Mouse (Mus musculus) CH12.LX (cell line): Measurements from ENCODE around the gene Arhgef12. TPM values are rescaled to one million over a fixed set of nuclear protein-coding genes. Genes with fewer than 3 reads are reported as not detected.
A peak's percentile ranks its signal among the peaks of the same experiment; 100 is the strongest.

Experiments used
- DNase-seq: peaks from one replicate; pipeline ENCODE4 v3.0.0-alpha.2; 2013; ENCODE audit errors: extremely low read depth
- H3K27ac ChIP-seq: 2 replicates; pipeline ENCODE4 v1.5.1; 2012; ENCODE audit warnings: low read depth, mild to moderate bottlenecking, control low read depth, moderate library complexity; ENCODE audit not compliant: insufficient read depth
- H3K27me3 ChIP-seq: replicated peaks from 2 replicates; pipeline ENCODE3; 2012; ENCODE audit warnings: inconsistent platforms
- H3K36me3 ChIP-seq, 2 experiments: replicated peaks in 1 of 2; 2 replicates each; pipeline versions ENCODE3 to v1.6.1; 2012; ENCODE audit warnings: inconsistent platforms in 1 of 2, low read length in 1 of 2, mild to moderate bottlenecking in 1 of 2, mixed read lengths in 1 of 2, moderate library complexity in 1 of 2; ENCODE audit not compliant: control insufficient read depth in 1 of 2, insufficient read depth in 1 of 2
- H3K4me1 ChIP-seq, 2 experiments: 2 replicates each; pipeline ENCODE4 v1.6.1; 2012; ENCODE audit warnings: inconsistent platforms in 1 of 2, moderate library complexity in 1 of 2; ENCODE audit not compliant: insufficient read depth in 2 of 2, control insufficient read depth in 1 of 2
- H3K4me2 ChIP-seq: 2 replicates; pipeline ENCODE4 v1.6.1; 2012; ENCODE audit warnings: low read depth, mild to moderate bottlenecking, control low read depth; ENCODE audit not compliant: poor library complexity, insufficient read depth, severe bottlenecking
- H3K4me3 ChIP-seq, 3 experiments: fragments of 150-350 bp in 1 of 3; sonication (generic) in 1 of 3; replicated peaks in 1 of 3; 2 replicates each; pipeline versions ENCODE3 to v1.5.1; 2011 to 2012; ENCODE audit warnings: low read depth in 2 of 3, low read length in 2 of 3, mild to moderate bottlenecking in 2 of 3, moderate library complexity in 2 of 3, control low read depth in 1 of 3, improper control_type of control experiment in 1 of 3, inconsistent platforms in 1 of 3, mixed read lengths in 1 of 3; ENCODE audit not compliant: poor library complexity in 1 of 3
- H3K79me2 ChIP-seq: replicated peaks from 2 replicates; pipeline ENCODE4 v1.6.1; 2012; ENCODE audit warnings: mild to moderate bottlenecking, moderate library complexity; ENCODE audit not compliant: control insufficient read depth, poor library complexity, insufficient read depth, severe bottlenecking; ENCODE audit errors: extremely low read depth
- H3K9ac ChIP-seq: 2 replicates; pipeline ENCODE4 v1.6.1; 2012; ENCODE audit warnings: low read depth, mild to moderate bottlenecking, control low read depth, moderate library complexity; ENCODE audit not compliant: insufficient read depth
- H3K9me3 ChIP-seq: replicated peaks from 2 replicates; pipeline ENCODE3; 2012; ENCODE audit warnings: low read length, inconsistent platforms, mixed read lengths
- BHLHE40 ChIP-seq: IDR thresholded peaks from 2 replicates; pipeline ENCODE4 v1.6.1; 2011; ENCODE audit warnings: mild to moderate bottlenecking, low read depth, low read length, improper control_type of control experiment
- CHD1 ChIP-seq: IDR thresholded peaks from 2 replicates; pipeline ENCODE4 v1.6.1; 2012; ENCODE audit warnings: low read depth, low read length, improper control_type of control experiment, inconsistent platforms
- CTCF ChIP-seq, 2 experiments: IDR thresholded peaks in 1 of 2; conservative IDR thresholded peaks in 1 of 2; 2 replicates each; pipeline ENCODE4 v1.5.1; 2011 to 2012; ENCODE audit warnings: low read depth in 2 of 2, low read length in 2 of 2, improper control_type of control experiment in 1 of 2, inconsistent platforms in 1 of 2, mild to moderate bottlenecking in 1 of 2, moderate library complexity in 1 of 2
- GABPA ChIP-seq: IDR thresholded peaks from 2 replicates; pipeline ENCODE4 v1.6.1; 2012; ENCODE audit warnings: low read depth, low read length, improper control_type of control experiment, inconsistent platforms; ENCODE audit not compliant: insufficient replicate concordance
- HCFC1 ChIP-seq: IDR thresholded peaks from 2 replicates; pipeline ENCODE4 v1.6.1; 2012; ENCODE audit warnings: low read depth, mild to moderate bottlenecking, inconsistent platforms, low read length, improper control_type of control experiment
- MAFK ChIP-seq: IDR thresholded peaks from 2 replicates; pipeline ENCODE4 v1.6.1; 2011; ENCODE audit warnings: low read length, improper control_type of control experiment; ENCODE audit not compliant: insufficient replicate concordance
- MAZ ChIP-seq: IDR thresholded peaks from 2 replicates; pipeline ENCODE4 v1.6.1; 2012; ENCODE audit warnings: low read depth, mild to moderate bottlenecking, inconsistent platforms, low read length, improper control_type of control experiment, moderate library complexity
- MEF2A ChIP-seq: IDR thresholded peaks from 2 replicates; pipeline ENCODE4 v1.6.1; 2014; ENCODE audit warnings: low read depth, mild to moderate bottlenecking, inconsistent platforms, low read length, improper control_type of control experiment, borderline replicate concordance
- NELFE ChIP-seq: IDR thresholded peaks from 2 replicates; pipeline ENCODE4 v1.6.1; 2011; ENCODE audit warnings: low read depth, low read length, improper control_type of control experiment
- NRF1 ChIP-seq: IDR thresholded peaks from 2 replicates; pipeline ENCODE4 v1.6.1; 2014; ENCODE audit warnings: low read depth, mild to moderate bottlenecking, inconsistent platforms, low read length, improper control_type of control experiment, moderate library complexity
- PAX5 ChIP-seq: IDR thresholded peaks from 2 replicates; pipeline ENCODE4 v1.6.1; 2012; ENCODE audit warnings: low read length, inconsistent platforms, mixed read lengths
- POLR2A ChIP-seq: IDR thresholded peaks from 2 replicates; pipeline ENCODE4 v1.6.1; 2011; ENCODE audit warnings: low read depth, mild to moderate bottlenecking, improper control_type of control experiment, low read length
- TCF12 ChIP-seq: IDR thresholded peaks from 2 replicates; pipeline ENCODE4 v1.6.1; 2014; ENCODE audit warnings: low read depth, mild to moderate bottlenecking, inconsistent platforms, low read length, improper control_type of control experiment
- USF1 ChIP-seq: IDR thresholded peaks from 2 replicates; pipeline ENCODE4 v1.6.1; 2014; ENCODE audit warnings: low read depth, mild to moderate bottlenecking, inconsistent platforms, low read length, improper control_type of control experiment
- USF2 ChIP-seq: conservative IDR thresholded peaks from 2 replicates; pipeline ENCODE4 v1.6.1; 2011; ENCODE audit warnings: low read depth, low read length, improper control_type of control experiment
- ZMIZ1 ChIP-seq: IDR thresholded peaks from 2 replicates; pipeline ENCODE4 v1.6.1; 2012; ENCODE audit warnings: low read depth, mild to moderate bottlenecking, inconsistent platforms, low read length, improper control_type of control experiment
- ZNF384 ChIP-seq: IDR thresholded peaks from 2 replicates; pipeline ENCODE4 v1.6.1; 2012; ENCODE audit warnings: low read depth, low read length, improper control_type of control experiment, inconsistent platforms
- dilution Hi-C: fragments of 300-500 bp; cut with MboI; formaldehyde crosslinking; loops from 2 replicates; pipeline ENCODE4 v1.14.3; 2020; ENCODE audit warnings: low sequenced_read_pairs; ENCODE audit not compliant: extremely low pct_unique_long_range_greater_than_20kb, extremely low pct_ligation_motif_present
- in situ Hi-C: fragments of 300-500 bp; cut with MboI; formaldehyde crosslinking; loops from 3 replicates; pipeline ENCODE4 v1.14.3; 2019; ENCODE audit warnings: low sequenced_read_pairs, low pct_ligation_motif_present, low pct_unique_long_range_greater_than_20kb, mixed read lengths
- polyA plus RNA-seq: library from polyadenylated mRNA; unstranded; fragments of >175 nt; gene quantifications from 2 replicates; pipeline ENCODE4 v1.2.1, GENCODE M21; 2012; ENCODE audit warnings: low read depth; ENCODE audit not compliant: insufficient read length
- total RNA-seq, 2 experiments: library from RNA; depleted of rRNA; stranded (reverse); fragments of 300-350 nt in 1 of 2; fragments of >200 nt in 1 of 2; gene quantifications; 2 replicates each; pipeline ENCODE4 v1.2.3; 2012 to 2014

The Arhgef12 gene
- total and polyA plus RNA-seq, 3 experiments = 4.9 to 9.4 (median 8.7) TPM

DNA sequence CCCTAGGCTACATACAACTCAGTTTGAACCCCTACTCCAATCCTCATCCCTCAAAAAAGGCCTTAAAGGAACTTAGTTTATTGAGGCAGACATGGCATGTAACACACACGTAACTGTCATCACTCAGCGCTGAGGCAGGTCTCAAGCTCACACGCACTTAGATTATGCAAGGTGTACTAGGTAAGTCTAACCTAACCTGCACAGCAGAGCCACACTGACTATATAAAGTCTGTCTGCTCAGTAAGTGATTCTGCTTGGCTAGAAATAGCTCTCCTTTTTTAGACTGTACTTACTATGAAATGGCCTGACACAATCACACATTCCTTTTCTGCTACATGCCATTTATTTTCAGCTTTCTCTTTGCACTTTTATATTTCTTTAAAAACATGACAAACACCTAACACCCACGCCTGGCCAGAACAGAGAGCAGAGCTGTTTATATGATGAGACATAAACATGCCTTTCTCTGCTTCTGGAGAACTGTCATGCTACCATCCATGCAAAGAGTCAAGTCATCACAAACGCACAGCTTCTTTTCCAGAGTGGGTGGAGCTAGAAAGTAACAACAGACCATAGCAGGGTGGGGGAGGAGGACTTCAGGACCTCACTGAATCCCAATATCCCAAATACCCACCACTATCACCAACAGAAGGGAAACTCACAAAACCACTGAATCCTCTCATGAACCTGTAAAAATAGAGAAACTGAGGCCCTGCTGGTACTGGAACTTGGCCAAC lies 85.4 kb downstream of the Arhgef12 start:
- Histone ChIP-seq H3K4me2 (no peak overlapping the region), H3K27ac (no peak overlapping the region), H3K27me3 (no peaks in the 10 kb centered on the region), H3K4me1 (no peaks in the 10 kb centered on the region), H3K9ac (no peak overlapping the region), H3K36me3 (peaks cover 6 to 35% of the 10 kb centered on the region in 2 experiments), H3K79me2 (no peaks in the 10 kb centered on the region)
- dilution Hi-C loops = no loop called here
- TF ChIP-seq POLR2A = no peak
- TF ChIP-seq USF1 = no peak
- TF ChIP-seq, all 38 proteins: peak for 0
- no peaks in the 10 kb centered on the region for H3K9me3 ChIP-seq
- no peak overlapping the region for H3K4me3 ChIP-seq
- in situ Hi-C loops = no loop called here
- no peak for DNase-seq

DNA sequence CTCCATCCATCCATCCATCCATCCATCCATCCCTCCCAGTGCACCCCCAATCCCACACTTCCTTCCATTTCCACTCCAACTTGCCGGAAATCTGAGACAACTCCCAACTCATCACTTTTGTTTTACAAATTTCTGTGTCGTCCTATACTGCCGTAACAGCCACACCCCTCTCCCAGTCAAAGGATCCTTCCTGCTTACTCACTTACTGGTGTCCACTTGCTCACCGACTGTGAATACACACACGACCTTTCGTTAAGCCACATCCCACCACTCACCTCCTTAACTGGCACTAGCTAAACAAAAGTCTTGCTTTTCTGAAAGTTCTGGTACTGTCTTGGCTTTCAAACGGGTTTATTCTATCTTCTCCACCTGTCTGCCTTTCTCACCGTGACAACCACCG lies 87.4 kb downstream of the Arhgef12 start:
- in situ Hi-C loops = no loop called here
- TF ChIP-seq NRF1 (no peak), MEF2A (no peak), MAZ (no peak), CHD1 (no peak), USF2 (no peak), CTCF (conservative IDR thresholded peaks at IDR 0.05 in 1 of 2, IDR thresholded peaks at IDR 0.05 in 1 of 2; ENCODE audit: low read depth in 2 of 2, low read length in 2 of 2) (no peak), NELFE (no peak), PAX5 (no peak), ZMIZ1 (no peak), BHLHE40 (no peak)
- TF ChIP-seq, all 38 proteins: peak for 0
- no peak for DNase-seq

DNA sequence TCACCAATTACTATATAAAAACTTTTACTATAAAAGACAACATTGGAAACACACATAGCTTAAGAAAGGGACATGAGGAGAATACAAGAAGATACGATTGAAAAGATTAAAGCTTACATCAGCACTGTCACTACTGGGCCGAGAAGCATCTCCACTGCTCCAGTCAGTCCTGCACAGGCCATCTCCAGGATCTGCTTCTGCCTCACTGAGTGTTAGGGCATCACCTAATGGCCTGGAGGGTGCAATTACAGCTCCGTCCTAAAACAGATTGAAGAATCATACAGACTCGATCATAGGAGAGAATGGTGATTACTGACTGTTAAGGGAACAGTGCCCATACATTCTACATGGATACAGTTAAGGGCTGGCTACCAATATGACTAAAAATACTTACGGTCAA lies 91.3 kb downstream of the Arhgef12 start:
- in situ Hi-C loops = no loop called here
- peaks cover 8 to 42% of the 10 kb centered on the region in 2 experiments for H3K36me3 ChIP-seq
- H3K9ac ChIP-seq = no peak overlapping the region
- dilution Hi-C loops = no loop called here
- TF ChIP-seq BHLHE40 (no peak), CHD1 (no peak), TCF12 (0 out of 2 replicates have a peak, but pooled peaks have one; percentile 14), MAFK (0 out of 2 replicates have a peak, but pooled peaks have one; percentile 24), CTCF (conservative IDR thresholded peaks at IDR 0.05 in 1 of 2, IDR thresholded peaks at IDR 0.05 in 1 of 2; ENCODE audit: low read depth in 2 of 2, low read length in 2 of 2) (peak in 1 of 2 experiments; percentile 55; a peak in 2 of 4 replicates), ZNF384 (no peak), HCFC1 (peak; percentile 40), GABPA (peak; percentile 9; the same call in 1 of the 2 replicates)
- no peak overlapping the region for H3K27ac ChIP-seq
- no peaks in the 10 kb centered on the region for H3K4me1 ChIP-seq
- H3K4me2 ChIP-seq = no peak overlapping the region
- no peak overlapping the region for H3K4me3 ChIP-seq
- no peaks in the 10 kb centered on the region for H3K9me3 ChIP-seq
- DNase-seq = peak; percentile 37
- H3K27me3 ChIP-seq = no peaks in the 10 kb centered on the region
- H3K79me2 ChIP-seq = no peaks in the 10 kb centered on the region

More for the DNA sequence above, 87.4 kb downstream of the Arhgef12 start:
- Histone ChIP-seq H3K36me3 (peaks cover 6 to 34% of the 10 kb centered on the region in 2 experiments), H3K27ac (no peak overlapping the region), H3K79me2 (no peaks in the 10 kb centered on the region), H3K9me3 (no peaks in the 10 kb centered on the region), H3K4me2 (no peak overlapping the region), H3K27me3 (no peaks in the 10 kb centered on the region), H3K4me3 (no peak overlapping the region), H3K9ac (no peak overlapping the region), H3K4me1 (no peaks in the 10 kb centered on the region)
- dilution Hi-C loops = no loop called here
